Mouse (Mus musculus): ENCODE results near the gene Krt6b. TPM values are rescaled to one million over a fixed set of nuclear protein-coding genes. Genes with fewer than 3 reads are reported as not detected.

Krt6b gene
- not detected for polyA plus RNA-seq (2021)

DNA sequence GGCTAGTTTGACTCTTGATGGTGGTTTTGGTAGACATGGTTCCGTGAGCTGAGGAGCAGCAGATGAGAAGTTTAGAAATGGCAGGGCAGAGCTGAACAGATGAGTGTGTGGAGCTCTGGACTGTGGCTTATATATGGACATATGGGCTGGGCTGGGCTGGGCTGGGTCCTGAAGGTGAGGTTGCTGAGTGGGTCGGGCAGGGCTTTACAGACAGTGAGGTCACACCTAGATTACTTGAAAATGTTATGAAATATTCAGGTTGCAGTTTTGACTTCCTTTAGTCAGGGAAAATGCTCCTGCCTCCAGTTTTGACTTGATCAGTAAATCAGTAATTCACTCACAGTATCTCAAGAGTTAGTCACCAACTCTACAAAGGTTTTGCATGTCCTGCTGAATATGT, at the start of gene Krt6b:
Gene Krt6b (minus strand): TSS at position 101 of the 400 bp plus-strand sequence.
- no peak for DNase-seq (ENCODE audit: low read depth, low spot score)
- TF ChIP-seq CTCF (IDR thresholded peaks at IDR 0.05): no peak
- ATAC-seq: no peak
- ChIA-PET CTCF (no interaction called here), POLR2A (no interaction called here)
- H3K27me3 ChIP-seq: peaks cover 36% of the 10 kb centered on the region
- in situ Hi-C loops (cut with MboI; ENCODE audit: low pct_unique_long_range_greater_than_20kb): no loop called here

DNA sequence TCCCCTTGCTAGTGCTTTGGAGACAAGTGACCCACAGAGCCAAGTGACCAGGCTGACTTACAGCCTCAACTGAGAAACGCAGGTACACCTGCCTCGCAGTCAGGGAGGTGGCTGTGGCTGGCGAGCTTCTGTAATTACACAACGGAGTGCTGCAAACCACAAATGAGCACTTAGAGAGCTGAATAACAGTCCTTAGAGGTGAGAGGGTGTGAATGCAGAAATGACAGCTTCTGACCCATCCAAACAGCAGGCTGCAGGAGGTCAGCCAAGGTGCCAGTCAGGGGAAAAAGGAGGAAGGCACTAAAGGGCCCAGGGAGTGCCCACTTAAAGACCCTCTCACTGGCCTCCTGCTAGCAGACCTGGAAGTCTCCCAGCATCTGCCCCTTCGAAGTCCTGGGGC, 44.6 kb upstream of the Krt6b start:
- no peak for DNase-seq (ENCODE audit: low read depth, low spot score)
- peaks cover 8% of the 10 kb centered on the region for H3K27me3 ChIP-seq
- ChIA-PET POLR2A (no interaction called here), CTCF (interaction anchor here (0.9 kb wide), 1 partner anchor 12 kb away, joined by 3 read pairs; no protein-coding TSS in a partner anchor)
- TF ChIP-seq CTCF (IDR thresholded peaks at IDR 0.05): no peak
- in situ Hi-C loops (cut with MboI; ENCODE audit: low pct_unique_long_range_greater_than_20kb): no loop called here
- no peak for ATAC-seq

DNA sequence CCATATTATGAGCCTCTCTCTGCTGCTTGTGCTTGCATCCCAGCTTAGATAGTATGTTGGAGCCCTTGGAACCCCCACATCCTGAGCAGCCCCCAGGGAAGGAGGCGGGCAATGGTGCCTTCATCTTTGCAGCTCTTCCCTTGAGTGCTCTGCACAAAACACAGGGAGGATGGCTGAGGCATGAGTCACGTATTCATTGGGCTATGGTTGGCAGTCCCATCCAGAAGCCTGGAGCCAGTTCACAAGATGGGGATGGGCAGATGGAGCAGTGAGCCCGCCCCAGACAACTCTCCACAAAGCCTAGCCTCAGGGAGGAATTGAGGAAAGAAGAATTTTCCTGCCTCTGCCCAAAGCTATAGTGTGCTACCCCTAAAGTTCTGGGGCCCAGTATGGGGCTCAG, 35.7 kb upstream of the Krt6b start:
- H3K27me3 ChIP-seq: no peaks in the 10 kb centered on the region
- DNase-seq (ENCODE audit: low read depth, low spot score) (peak; percentile 20), ATAC-seq (peak; percentile 73)
- CTCF ChIA-PET: no interaction called here
- TF ChIP-seq CTCF (IDR thresholded peaks at IDR 0.05): no peak
- POLR2A ChIA-PET: no interaction called here
- in situ Hi-C loops (cut with MboI; ENCODE audit: low pct_unique_long_range_greater_than_20kb): no loop called here

DNA sequence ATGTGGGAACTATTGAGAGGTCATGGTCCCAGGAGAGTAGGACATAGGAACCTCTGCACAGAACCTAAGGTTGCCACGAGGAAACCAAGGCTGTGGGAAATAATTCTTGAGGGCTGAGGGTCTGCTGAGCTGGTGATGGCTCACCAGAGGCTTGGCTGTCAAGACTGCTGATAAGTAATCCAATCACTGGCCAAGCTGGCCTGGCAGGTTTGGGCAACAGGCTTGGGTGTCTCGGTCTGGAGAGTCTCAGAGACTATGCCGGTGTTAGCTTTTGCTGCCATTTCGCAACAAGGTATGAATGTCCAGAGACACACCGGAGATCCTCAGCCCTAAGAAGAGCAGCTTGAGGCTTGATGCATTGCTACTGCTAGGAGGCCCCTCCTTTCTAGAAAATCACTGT, 34.3 kb upstream of the Krt6b start:
- ChIA-PET CTCF (interaction anchor here (1.4 kb wide), 1 partner anchor 10 kb away, joined by 4 read pairs; no protein-coding TSS in a partner anchor), POLR2A (no interaction called here)
- in situ Hi-C loops (cut with MboI; ENCODE audit: low pct_unique_long_range_greater_than_20kb): no loop called here
- DNase-seq (ENCODE audit: low read depth, low spot score) (no peak), ATAC-seq (no peak)
- no peaks in the 10 kb centered on the region for H3K27me3 ChIP-seq
- no peak for TF ChIP-seq CTCF (IDR thresholded peaks at IDR 0.05)

DNA sequence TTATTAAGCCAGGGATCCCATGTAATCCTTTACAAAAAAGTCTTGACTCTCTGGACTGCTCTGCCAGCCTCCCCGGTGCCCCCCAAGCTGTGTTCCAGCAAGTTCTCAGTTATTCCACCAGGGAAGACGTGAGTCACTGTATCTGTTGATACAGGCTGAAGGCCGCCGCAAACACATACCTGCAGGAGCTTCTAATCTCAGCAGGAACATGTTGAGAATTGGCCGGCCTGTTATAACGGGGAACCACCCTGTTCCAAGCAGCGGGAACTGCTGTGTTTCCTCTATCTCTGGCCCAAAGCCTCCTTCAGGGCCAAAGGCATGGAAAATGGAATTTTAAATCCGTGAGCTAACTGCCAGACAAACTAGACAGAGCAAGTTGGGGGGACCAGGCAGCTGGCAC, 33.6 kb upstream of the Krt6b start:
- no peak for TF ChIP-seq CTCF (IDR thresholded peaks at IDR 0.05)
- in situ Hi-C loops (cut with MboI; ENCODE audit: low pct_unique_long_range_greater_than_20kb): no loop called here
- ChIA-PET POLR2A (no interaction called here), CTCF (interaction anchor here (1.4 kb wide), 1 partner anchor 10 kb away, joined by 4 read pairs; no protein-coding TSS in a partner anchor)
- ATAC-seq (no peak), DNase-seq (ENCODE audit: low read depth, low spot score) (no peak)
- no peaks in the 10 kb centered on the region for H3K27me3 ChIP-seq

DNA sequence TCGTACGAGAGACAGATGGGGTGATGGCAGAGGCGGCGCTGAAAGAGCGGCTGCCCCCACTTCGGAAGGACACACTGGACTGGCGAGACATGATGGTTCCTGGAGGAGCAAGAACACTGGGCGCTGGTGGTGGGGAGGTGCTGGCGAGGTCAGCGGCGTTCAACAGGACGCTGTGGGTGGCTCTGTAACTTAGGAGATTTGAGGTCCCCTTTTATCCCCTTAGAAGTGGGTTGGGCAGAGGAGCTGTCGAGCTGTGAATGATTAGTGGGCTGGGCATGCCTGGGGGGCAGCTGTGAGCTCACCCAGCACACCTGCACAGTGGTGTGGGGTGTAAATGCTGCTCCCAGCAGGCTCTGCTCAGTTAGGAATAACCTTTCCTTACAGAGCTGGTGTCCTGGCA, 32.6 kb upstream of the Krt6b start, which contains the start of gene Krt5:
Gene Krt5 (minus strand): TSS at position 179 of the 400 bp plus-strand sequence.
- ChIA-PET POLR2A (no interaction called here), CTCF (no interaction called here)
- DNase-seq (ENCODE audit: low read depth, low spot score): no peak
- H3K27me3 ChIP-seq: no peaks in the 10 kb centered on the region
- no peak for ATAC-seq
- TF ChIP-seq CTCF (IDR thresholded peaks at IDR 0.05): no peak
- in situ Hi-C loops (cut with MboI; ENCODE audit: low pct_unique_long_range_greater_than_20kb): no loop called here

DNA sequence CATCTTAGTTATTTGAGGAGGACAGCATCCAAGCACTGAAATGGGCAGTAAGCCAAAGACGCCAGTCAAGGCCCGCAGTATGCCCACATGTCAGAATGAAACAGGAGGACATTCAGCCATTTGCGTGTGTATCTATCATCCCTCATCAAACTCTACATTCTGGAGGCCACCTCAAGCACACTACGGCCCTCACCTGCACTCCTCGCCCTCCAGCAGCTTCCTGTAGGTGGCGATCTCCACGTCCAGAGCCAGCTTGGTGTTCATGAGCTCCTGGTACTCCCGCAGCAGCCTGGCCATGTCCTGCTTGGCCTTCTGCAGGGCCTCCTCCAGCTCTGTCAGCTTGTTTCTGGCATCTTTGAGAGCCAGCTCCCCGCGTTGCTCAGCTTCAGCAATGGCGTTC, 28.6 kb upstream of the Krt6b start:
- POLR2A ChIA-PET: no interaction called here
- in situ Hi-C loops (cut with MboI; ENCODE audit: low pct_unique_long_range_greater_than_20kb): no loop called here
- ATAC-seq: no peak

DNA sequence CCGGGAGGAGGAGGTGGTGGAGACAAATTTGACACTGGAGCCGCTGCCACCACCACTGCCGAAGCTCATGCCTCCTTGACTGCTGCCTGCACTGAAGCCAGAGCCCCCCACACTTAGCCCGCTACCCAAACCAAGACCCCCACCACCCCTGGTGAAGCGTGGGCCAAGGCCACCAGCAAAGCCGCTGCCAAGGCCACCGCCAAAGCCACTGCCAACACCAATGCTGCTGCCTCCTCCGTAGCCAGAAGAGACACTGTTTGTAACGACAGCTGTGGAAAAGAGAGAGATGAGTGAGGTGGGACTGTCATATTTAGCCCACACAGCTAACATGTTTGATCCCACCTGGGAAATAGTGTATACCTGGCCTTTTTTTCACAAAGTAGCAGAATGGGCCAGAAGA, 27.4 kb upstream of the Krt6b start:
- POLR2A ChIA-PET: no interaction called here
- CTCF ChIA-PET: no interaction called here
- TF ChIP-seq CTCF (IDR thresholded peaks at IDR 0.05): no peak
- H3K27me3 ChIP-seq: no peaks in the 10 kb centered on the region
- DNase-seq (ENCODE audit: low read depth, low spot score) (no peak), ATAC-seq (no peak)
- in situ Hi-C loops (cut with MboI; ENCODE audit: low pct_unique_long_range_greater_than_20kb): no loop called here

More for the DNA sequence above, 28.6 kb upstream of the Krt6b start:
- CTCF ChIA-PET: no interaction called here
- no peak for TF ChIP-seq CTCF (IDR thresholded peaks at IDR 0.05)
- no peak for DNase-seq (ENCODE audit: low read depth, low spot score)
- H3K27me3 ChIP-seq: no peaks in the 10 kb centered on the region

DNA sequence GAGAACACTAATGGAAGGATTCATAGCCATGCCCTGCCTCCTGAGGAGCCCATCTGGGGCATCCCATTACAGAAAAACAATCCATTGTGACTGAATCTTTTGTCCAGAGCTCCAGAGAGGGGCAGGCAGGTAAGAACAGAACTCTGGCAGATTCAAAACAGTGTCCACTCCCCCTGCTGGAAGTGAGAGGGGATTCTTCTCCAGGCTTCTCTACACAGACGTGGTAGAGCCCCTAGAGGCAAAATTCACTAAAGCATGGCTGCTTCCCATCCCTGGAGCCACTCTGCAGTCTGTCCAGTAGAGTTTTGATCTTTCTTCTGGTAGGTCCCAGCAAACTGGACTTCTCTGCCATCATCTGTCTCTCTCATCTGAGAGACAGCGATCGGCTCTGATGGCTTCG, 24.0 kb upstream of the Krt6b start:
- ATAC-seq (no peak), DNase-seq (ENCODE audit: low read depth, low spot score) (no peak)
- no peaks in the 10 kb centered on the region for H3K27me3 ChIP-seq
- TF ChIP-seq CTCF (IDR thresholded peaks at IDR 0.05): no peak
- ChIA-PET POLR2A (no interaction called here), CTCF (interaction anchor here (1.8 kb wide), 1 partner anchor 10 kb away, joined by 4 read pairs; no protein-coding TSS in a partner anchor)
- in situ Hi-C loops (cut with MboI; ENCODE audit: low pct_unique_long_range_greater_than_20kb): no loop called here

DNA sequence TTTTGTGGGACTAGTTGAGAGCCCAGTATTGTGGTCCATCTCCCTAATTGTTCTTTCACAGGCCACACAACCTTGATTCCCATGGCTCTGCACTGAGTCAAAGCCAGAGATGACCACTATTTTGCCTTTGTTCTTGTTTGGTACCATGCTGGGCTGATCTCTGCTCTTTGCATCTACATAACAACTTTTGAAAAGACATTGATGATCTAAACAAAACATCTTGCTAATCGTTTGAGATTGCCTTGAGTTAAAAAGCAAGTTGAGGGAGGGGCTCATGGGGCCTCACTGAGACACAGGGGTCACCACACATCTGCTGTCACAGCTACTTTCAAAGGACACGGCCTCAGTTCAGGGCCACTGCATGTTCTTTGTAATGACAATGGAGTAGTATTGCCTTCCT, 22.3 kb upstream of the Krt6b start:
- no peak for TF ChIP-seq CTCF (IDR thresholded peaks at IDR 0.05)
- ATAC-seq: no peak
- no peak for DNase-seq (ENCODE audit: low read depth, low spot score)
- POLR2A ChIA-PET: no interaction called here
- in situ Hi-C loops (cut with MboI; ENCODE audit: low pct_unique_long_range_greater_than_20kb): no loop called here
- CTCF ChIA-PET: no interaction called here
- no peaks in the 10 kb centered on the region for H3K27me3 ChIP-seq

DNA sequence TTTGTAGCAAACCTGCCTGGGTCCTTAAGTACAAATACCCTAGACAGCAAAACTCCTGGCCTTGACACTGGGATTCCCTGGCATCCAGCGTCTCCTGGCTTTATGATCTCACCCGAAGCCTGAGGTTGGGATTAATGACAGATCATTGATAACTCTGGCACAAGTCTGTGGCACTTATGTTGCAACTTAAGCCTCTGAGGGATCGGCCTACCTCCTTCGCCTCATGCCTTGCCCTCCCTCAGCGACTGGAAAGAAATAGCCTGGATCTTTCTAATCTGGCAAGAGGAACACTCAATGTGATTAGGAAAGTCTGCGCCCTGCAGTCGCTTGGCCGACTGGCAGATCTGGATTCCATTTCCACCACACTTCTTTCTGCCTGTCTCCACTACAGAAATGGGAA, 19.8 kb upstream of the Krt6b start:
- no peak for ATAC-seq
- no peak for TF ChIP-seq CTCF (IDR thresholded peaks at IDR 0.05)
- DNase-seq (ENCODE audit: low read depth, low spot score): no peak
- ChIA-PET POLR2A (no interaction called here), CTCF (no interaction called here)
- in situ Hi-C loops (cut with MboI; ENCODE audit: low pct_unique_long_range_greater_than_20kb): no loop called here
- peaks cover 8% of the 10 kb centered on the region for H3K27me3 ChIP-seq

DNA sequence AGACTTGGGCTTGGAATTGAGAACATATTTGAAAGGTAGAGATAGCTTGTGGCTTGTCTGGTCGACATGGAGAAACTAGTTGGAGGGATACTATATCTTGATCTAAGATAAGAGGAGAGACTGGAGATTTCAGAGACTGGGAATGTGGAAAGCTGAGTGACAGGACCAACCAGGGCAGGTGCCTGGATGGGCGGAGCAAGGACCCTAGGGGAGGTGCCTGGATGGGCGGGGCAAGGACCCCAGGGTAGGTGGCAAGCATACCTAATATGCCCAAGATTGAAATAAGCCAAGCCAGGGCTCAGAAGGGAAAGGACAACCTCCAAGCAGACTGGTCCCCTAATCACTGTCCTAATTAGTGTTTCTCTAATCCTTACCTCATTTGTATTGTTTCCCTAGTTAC, 19.1 kb upstream of the Krt6b start:
- ChIA-PET POLR2A (no interaction called here), CTCF (no interaction called here)
- no peak for DNase-seq (ENCODE audit: low read depth, low spot score)
- TF ChIP-seq CTCF (IDR thresholded peaks at IDR 0.05): no peak
- H3K27me3 ChIP-seq: peaks cover 8% of the 10 kb centered on the region
- no peak for ATAC-seq
- in situ Hi-C loops (cut with MboI; ENCODE audit: low pct_unique_long_range_greater_than_20kb): no loop called here

Data from Patski (cell line).